Mouse (Mus musculus): Measurements from ENCODE around the gene Col9a2.

GRCm38 (mm10) chr4:121021911-121022310 lies 17.3 kb upstream of the Col9a2 start:
- TF ChIP-seq CTCF (conservative IDR thresholded peaks at IDR 0.05; ENCODE audit: low read length) (no peak), NANOG (IDR thresholded peaks at IDR 0.05; ENCODE audit: borderline replicate concordance, low read length) (peak; percentile 34; the same call in 1 of the 2 replicates), POU5F1 (IDR thresholded peaks at IDR 0.05; ENCODE audit: borderline replicate concordance, low read length) (no peak)

Data from E14TG2a.4 (cell line).